Mouse (Mus musculus) ES-E14 (cell line): ENCODE results near the gene 4933406M09Rik. TPM values are rescaled to one million over a fixed set of nuclear protein-coding genes. Genes with fewer than 3 reads are reported as not detected.

Experiments
- DNase-seq: peaks from one replicate; pipeline ENCODE4 v3.0.0-alpha.2; 2013; ENCODE audit warnings: low read depth, low spot score
- H3K27ac ChIP-seq: 2 replicates; pipeline ENCODE4 v1.5.1; 2012; ENCODE audit warnings: low read depth, mild to moderate bottlenecking, low read length, moderate library complexity, mixed read lengths; ENCODE audit not compliant: poor library complexity, insufficient read depth, severe bottlenecking
- H3K36me3 ChIP-seq: 2 replicates; pipeline ENCODE4 v1.6.1; 2012; ENCODE audit warnings: mild to moderate bottlenecking, low read length, moderate library complexity, mixed read lengths; ENCODE audit not compliant: control insufficient read depth, poor library complexity, insufficient read depth, severe bottlenecking
- H3K4me1 ChIP-seq, 2 experiments: fragments of 150-350 bp in 1 of 2; sonication (generic) in 1 of 2; 2 replicates each; pipeline ENCODE4 v1.6.1; 2012; ENCODE audit warnings: low read length in 2 of 2, mild to moderate bottlenecking in 1 of 2, mixed read lengths in 1 of 2; ENCODE audit not compliant: control insufficient read depth in 2 of 2, insufficient read depth in 2 of 2, poor library complexity in 1 of 2
- H3K4me3 ChIP-seq, 2 experiments: fragments of 150-350 bp in 1 of 2; sonication (generic) in 1 of 2; 2 replicates each; pipeline ENCODE4 v1.5.1; 2012; ENCODE audit warnings: low read length in 2 of 2, low read depth in 1 of 2, mild to moderate bottlenecking in 1 of 2, mixed read lengths in 1 of 2; ENCODE audit not compliant: insufficient read depth in 1 of 2, poor library complexity in 1 of 2, severe bottlenecking in 1 of 2
- H3K9ac ChIP-seq: 2 replicates; pipeline ENCODE4 v1.6.1; 2012; ENCODE audit warnings: low read depth, mild to moderate bottlenecking, low read length, mixed read lengths; ENCODE audit not compliant: poor library complexity, insufficient read depth, severe bottlenecking
- H3K9me3 ChIP-seq: fragments of 150-350 bp; sonication (generic); 2 replicates; pipeline ENCODE4 v1.6.1; 2012; ENCODE audit warnings: low read depth, mild to moderate bottlenecking, low read length; ENCODE audit not compliant: control insufficient read depth, insufficient read depth
- CHD2 ChIP-seq: IDR thresholded peaks from 2 replicates; pipeline ENCODE4 v1.6.1; 2014; ENCODE audit warnings: mild to moderate bottlenecking, low read depth, low read length, inconsistent platforms
- HCFC1 ChIP-seq: IDR thresholded peaks from 2 replicates; pipeline ENCODE4 v1.6.1; 2012; ENCODE audit warnings: low read length, inconsistent platforms, borderline replicate concordance; ENCODE audit not compliant: insufficient read depth
- MAFK ChIP-seq: IDR thresholded peaks from 2 replicates; pipeline ENCODE4 v1.6.1; 2014; ENCODE audit warnings: mild to moderate bottlenecking, low read depth, low read length, inconsistent platforms; ENCODE audit not compliant: insufficient read depth
- ZC3H11A ChIP-seq: IDR thresholded peaks from 2 replicates; pipeline ENCODE4 v1.6.1; 2012; ENCODE audit warnings: low read depth, mild to moderate bottlenecking, inconsistent platforms, low read length, borderline replicate concordance
- ZNF384 ChIP-seq: IDR thresholded peaks from 2 replicates; pipeline ENCODE4 v1.6.1; 2012; ENCODE audit warnings: low read depth, low read length, inconsistent platforms
- in situ Hi-C, 2 experiments: fragments of 600-800 bp; cut with MboI; formaldehyde crosslinking; loops; one replicate each; pipeline ENCODE4 v1.15.1; 2025; ENCODE audit warnings: low sequenced_read_pairs in 2 of 2, inconsistent platforms in 1 of 2; ENCODE audit not compliant: unreplicated experiment in 2 of 2
- total RNA-seq: library from RNA; depleted of rRNA; stranded (reverse); fragments of 300-350 nt; gene quantifications from 2 replicates; pipeline ENCODE4 v1.2.3, GENCODE M21; 2012

4933406M09Rik gene
- total RNA-seq, 1 experiment = 0.22 TPM

DNA sequence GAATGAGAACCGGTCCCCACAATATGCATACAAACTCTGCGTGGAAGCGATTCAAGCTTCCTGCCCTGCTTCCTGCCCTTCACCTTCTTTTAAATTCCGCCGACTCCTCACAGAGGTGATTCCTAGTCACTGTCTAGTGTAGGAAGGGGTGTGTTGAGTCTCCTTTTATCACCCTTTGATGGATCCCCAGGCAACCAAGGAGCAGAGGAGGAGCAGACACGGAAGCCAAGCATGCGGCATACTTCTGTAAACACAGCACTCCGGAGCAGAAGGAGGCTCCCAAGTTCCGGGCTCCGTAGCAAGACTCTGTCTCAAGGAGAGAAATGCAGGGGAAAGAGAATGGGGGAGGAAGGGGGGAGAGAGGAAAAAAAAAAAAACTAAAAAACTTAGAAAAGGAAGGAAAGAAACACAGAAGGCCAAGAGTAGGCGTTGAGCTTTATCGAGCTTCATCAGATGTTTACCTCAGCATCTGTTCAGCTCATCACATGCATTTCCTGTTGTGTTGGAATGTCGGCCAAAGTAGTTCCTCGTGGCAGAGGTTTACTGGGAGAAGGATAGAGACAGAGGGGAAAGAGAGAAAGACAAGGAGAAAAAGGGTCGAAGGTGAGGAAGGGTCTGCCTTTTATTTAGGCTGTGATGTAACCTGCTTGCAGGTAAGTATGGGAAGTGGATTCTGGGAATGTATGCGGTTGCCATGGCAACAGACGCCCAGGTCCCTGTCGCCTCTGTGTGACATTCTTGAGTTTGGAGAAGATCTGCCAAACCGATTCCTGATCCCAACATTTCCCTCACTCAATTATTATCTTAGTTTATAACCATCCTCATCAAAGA is 3.7 kb upstream of the 4933406M09Rik start:
- in situ Hi-C loops = no loop called here
- Histone ChIP-seq H3K9me3 (no peaks in the 10 kb centered on the region), H3K9ac (peak overlapping the region; percentile 58; the same call in 1 of the 2 replicates), H3K4me3 (peak overlapping the region; percentile 52 to 54), H3K27ac (peak overlapping the region; percentile 52), H3K36me3 (no peaks in the 10 kb centered on the region), H3K4me1 (peaks cover 4 to 5% of the 10 kb centered on the region in 2 experiments; a peak in 3 of 4 replicates)
- TF ChIP-seq ZNF384 (no peak), ZC3H11A (no peak), CHD2 (no peak), MAFK (no peak), HCFC1 (no peak)
- DNase-seq = peak; percentile 62

- no peak overlapping the region for H3K9ac ChIP-seq
- in situ Hi-C loops = no loop called here
- H3K9me3 ChIP-seq = no peaks in the 10 kb centered on the region
- no peak overlapping the region for H3K27ac ChIP-seq
- peak; percentile 47 for DNase-seq
- H3K4me3 ChIP-seq = peak overlapping the region in 1 of 2 experiments; percentile 30; a peak in 1 of 4 replicates
- peaks cover 4 to 5% of the 10 kb centered on the region in 2 experiments; a peak in 3 of 4 replicates for H3K4me1 ChIP-seq
- TF ChIP-seq MAFK = no peak
- H3K36me3 ChIP-seq = no peaks in the 10 kb centered on the region
Measured at GRCm38 (mm10) chr1:134384581-134384980, 1.2 kb upstream of the 4933406M09Rik start.

DNA sequence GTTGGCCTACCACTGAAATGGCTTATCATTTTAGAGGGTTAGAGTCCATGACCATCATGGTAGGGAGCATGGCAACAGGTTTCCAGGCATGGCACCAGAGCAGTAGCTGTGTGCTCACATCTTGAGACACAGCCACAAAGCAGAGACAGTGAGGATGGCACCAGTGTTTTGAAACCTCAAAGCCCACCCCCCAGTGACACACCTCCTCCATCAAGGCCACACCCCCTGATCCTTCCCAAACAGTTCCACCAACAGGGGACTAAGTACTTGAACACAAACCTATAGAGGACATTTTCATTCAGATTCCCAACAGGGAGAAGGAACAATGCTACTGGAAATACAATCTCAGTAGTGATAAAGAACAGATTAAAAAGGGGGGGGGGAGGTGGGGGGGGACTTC is 564 bp upstream of the 4933406M09Rik start:
- Histone ChIP-seq H3K36me3 (no peaks in the 10 kb centered on the region), H3K4me1 (peaks cover 4 to 5% of the 10 kb centered on the region in 2 experiments; a peak in 3 of 4 replicates), H3K4me3 (no peak overlapping the region), H3K9ac (no peak overlapping the region), H3K9me3 (no peaks in the 10 kb centered on the region), H3K27ac (peak overlapping the region; percentile 71)
- TF ChIP-seq CHD2 = no peak
- no peak for TF ChIP-seq HCFC1
- TF ChIP-seq ZNF384 = no peak
- no peak for TF ChIP-seq ZC3H11A
- no peak for TF ChIP-seq MAFK
- in situ Hi-C loops = no loop called here
- DNase-seq = no peak

- Histone ChIP-seq H3K27ac (no peak overlapping the region), H3K9me3 (no peaks in the 10 kb centered on the region), H3K4me3 (no peak overlapping the region), H3K4me1 (peaks cover 1 to 5% of the 10 kb centered on the region in 2 experiments; a peak in 2 of 4 replicates), H3K36me3 (no peaks in the 10 kb centered on the region), H3K9ac (no peak overlapping the region)
- TF ChIP-seq ZC3H11A (no peak), HCFC1 (no peak), MAFK (no peak), CHD2 (no peak), ZNF384 (no peak)
- DNase-seq = no peak
- in situ Hi-C loops = no loop called here
Measured at GRCm38 (mm10) chr1:134393827-134394226, 8.1 kb downstream of the 4933406M09Rik start.

- H3K9ac ChIP-seq = no peak overlapping the region
- peaks cover 1 to 5% of the 10 kb centered on the region in 2 experiments; a peak in 1 of 4 replicates for H3K4me1 ChIP-seq
- no peak for DNase-seq
- no peak overlapping the region for H3K4me3 ChIP-seq
- TF ChIP-seq MAFK (no peak), HCFC1 (no peak), ZNF384 (no peak), ZC3H11A (no peak), CHD2 (no peak)
- no peaks in the 10 kb centered on the region for H3K36me3 ChIP-seq
- no peaks in the 10 kb centered on the region for H3K9me3 ChIP-seq
- in situ Hi-C loops = no loop called here
- H3K27ac ChIP-seq = no peak overlapping the region
Measured at GRCm38 (mm10) chr1:134398210-134398609, 12.5 kb downstream of the 4933406M09Rik start.
